Mouse (Mus musculus) liver, embryonic 14.5 days (tissue): ENCODE results near the gene Gabrr2. TPM values are rescaled to one million over a fixed set of nuclear protein-coding genes. Genes with fewer than 3 reads are reported as not detected.

Experiments used
- ATAC-seq: fragments of 200-750 bp; cut with Nextera tagmentation; 2 replicates; pipeline ENCODE4 v1.8.0; 2017; ENCODE audit warnings: moderate number of reproducible peaks, mild to moderate bottlenecking, moderate library complexity; ENCODE audit not compliant: insufficient read depth
- DNase-seq, 3 experiments: peaks; one replicate each; pipeline ENCODE4 v3.0.0-alpha.2; 2012 to 2013; ENCODE audit warnings: low read depth in 3 of 3, low spot score in 3 of 3
- H3K27ac ChIP-seq: fragments of 300-500 bp; sonication (generic); 2 replicates; pipeline ENCODE4 v1.5.1; 2014; ENCODE audit warnings: moderate library complexity, mild to moderate bottlenecking, control low read depth, inconsistent platforms
- H3K27me3 ChIP-seq: fragments of 300-500 bp; sonication (generic); 2 replicates; pipeline ENCODE4 v1.6.1; 2014; ENCODE audit warnings: mild to moderate bottlenecking, low read length, moderate library complexity; ENCODE audit not compliant: control insufficient read depth, insufficient read depth
- H3K36me3 ChIP-seq: fragments of 300-500 bp; sonication (generic); replicated peaks from 2 replicates; pipeline ENCODE4 v1.6.1; 2014; ENCODE audit warnings: low read depth; ENCODE audit not compliant: control insufficient read depth, insufficient read depth
- H3K4me1 ChIP-seq, 2 experiments: fragments of 200-500 bp in 1 of 2; fragments of 300-500 bp in 1 of 2; sonication (generic) in 1 of 2; replicated peaks; 2 replicates each; pipeline ENCODE4 v1.6.1; 2012 to 2014; ENCODE audit warnings: antibody characterized with exemption in 1 of 2, inconsistent platforms in 1 of 2, low read length in 1 of 2; ENCODE audit not compliant: control insufficient read depth in 2 of 2, insufficient read depth in 2 of 2
- H3K4me2 ChIP-seq: fragments of 300-500 bp; sonication (generic); 2 replicates; pipeline ENCODE4 v1.6.1; 2014; ENCODE audit warnings: low read depth, mild to moderate bottlenecking, control low read depth, moderate library complexity
- H3K4me3 ChIP-seq, 2 experiments: fragments of 200-500 bp in 1 of 2; fragments of 300-500 bp in 1 of 2; sonication (generic) in 1 of 2; 2 replicates each; pipeline ENCODE4 v1.5.1; 2012 to 2014; ENCODE audit warnings: low read depth in 2 of 2, low read length in 2 of 2, mild to moderate bottlenecking in 2 of 2, control low read depth in 1 of 2, inconsistent platforms in 1 of 2, moderate library complexity in 1 of 2; ENCODE audit not compliant: insufficient read depth in 1 of 2
- H3K9ac ChIP-seq: fragments of 300-500 bp; sonication (generic); replicated peaks from 2 replicates; pipeline ENCODE4 v1.6.1; 2014; ENCODE audit warnings: mild to moderate bottlenecking, control low read depth, moderate library complexity
- H3K9me3 ChIP-seq: fragments of 300-500 bp; sonication (generic); 2 replicates; pipeline ENCODE4 v1.6.1; 2016; ENCODE audit warnings: low read length, mixed read lengths; ENCODE audit not compliant: control insufficient read depth
- CTCF ChIP-seq: IDR thresholded peaks from 2 replicates; pipeline ENCODE4 v1.5.1; 2016; ENCODE audit warnings: antibody characterized with exemption, low read depth, control low read depth
- EP300 ChIP-seq: IDR thresholded peaks from 2 replicates; pipeline ENCODE4 v1.6.1; 2016; ENCODE audit warnings: antibody characterized with exemption, low read depth
- WGBS: fragments of 180-500 bp; shearing (Covaris S2); extraction: QIAGEN DNeasy Blood & Tissue Kit; methylation state at CpG from one replicate; pipeline ENCODE4 v1.1.7; 2014; ENCODE audit not compliant: insufficient replicate concordance; 5-methylcytosine and 5-hydroxymethylcytosine counted together
- polyA plus RNA-seq, 2 experiments: library from polyadenylated mRNA; depleted of rRNA in 1 of 2; stranded (reverse) in 1 of 2; unstranded in 1 of 2; fragments of >200 nt; fragmentation: Nextera tagmentation in 1 of 2; extraction: Ambion mirVana in 1 of 2; gene quantifications; 2 replicates each; pipeline versions ENCODE4 v1.2.1 to v1.2.3; 2012 to 2014

Gene Gabrr2
- polyA plus RNA-seq, 2 experiments, result 0.06 TPM; not detected in 1

DNA sequence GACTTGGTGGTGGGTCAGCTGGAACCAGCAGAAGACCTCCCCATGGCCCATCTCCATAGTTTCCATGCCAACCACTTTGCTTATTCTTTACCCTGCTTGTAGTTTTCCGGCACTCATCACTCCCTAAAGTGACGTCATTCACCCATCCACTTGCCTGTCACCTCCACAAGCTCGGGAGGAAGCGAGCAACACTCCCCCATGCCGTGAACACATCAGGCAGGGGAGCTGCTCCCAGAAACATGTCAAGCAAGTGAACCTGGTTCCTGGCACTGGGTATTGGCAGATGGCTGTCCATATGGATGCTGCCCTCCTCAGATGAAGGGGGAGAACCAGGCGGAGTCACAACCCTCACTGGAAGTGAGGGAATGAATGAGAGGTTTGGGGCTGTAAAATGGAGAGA lies 6.1 kb downstream of the Gabrr2 start:
- Histone ChIP-seq H3K9ac (no peak overlapping the region), H3K4me1 (peaks cover 8 to 14% of the 10 kb centered on the region in 2 experiments), H3K4me2 (no peak overlapping the region), H3K27ac (no peak overlapping the region), H3K4me3 (no peak overlapping the region), H3K27me3 (no peaks in the 10 kb centered on the region), H3K36me3 (no peaks in the 10 kb centered on the region), H3K9me3 (no peaks in the 10 kb centered on the region)
- 59% methylated on average over 6 of the region's 6 CpGs for WGBS
- ATAC-seq (no peak), DNase-seq (no peak)
- TF ChIP-seq CTCF (no peak), EP300 (no peak)

- DNase-seq, result no peak
- TF ChIP-seq CTCF, result no peak
- H3K27ac ChIP-seq, result no peak overlapping the region
- H3K9me3 ChIP-seq, result no peaks in the 10 kb centered on the region
- no peak for ATAC-seq
- 67% methylated on average over 6 of the region's 6 CpGs for WGBS
- H3K4me2 ChIP-seq, result no peak overlapping the region
- no peaks in the 10 kb centered on the region for H3K27me3 ChIP-seq
- peaks cover 8 to 14% of the 10 kb centered on the region in 2 experiments for H3K4me1 ChIP-seq
- no peak overlapping the region for H3K9ac ChIP-seq
- H3K4me3 ChIP-seq, result no peak overlapping the region
- no peaks in the 10 kb centered on the region for H3K36me3 ChIP-seq
These were observed 7.5 kb downstream of the Gabrr2 start for GRCm38 (mm10) chr4:33070326-33070725.

GRCm38 (mm10) chr4:33071337-33071736 lies 8.5 kb downstream of the Gabrr2 start:
- H3K4me3 ChIP-seq, result no peak overlapping the region
- no peaks in the 10 kb centered on the region for H3K27me3 ChIP-seq
- H3K9ac ChIP-seq, result no peak overlapping the region
- TF ChIP-seq CTCF (no peak), EP300 (no peak)
- H3K27ac ChIP-seq, result no peak overlapping the region
- no peak for ATAC-seq
- no peak for DNase-seq
- peaks cover 8 to 14% of the 10 kb centered on the region in 2 experiments for H3K4me1 ChIP-seq
- H3K4me2 ChIP-seq, result no peak overlapping the region
- no peaks in the 10 kb centered on the region for H3K9me3 ChIP-seq
- 72% methylated on average over 6 of the region's 6 CpGs for WGBS
- no peaks in the 10 kb centered on the region for H3K36me3 ChIP-seq

GRCm38 (mm10) chr4:33072526-33073161 lies 9.8 kb downstream of the Gabrr2 start:
- 0 out of 2 replicates have a peak, but pooled peaks have one; percentile 39 for ATAC-seq
- DNase-seq, result peak in 2 of 3 experiments; percentile 17 to 28
- Histone ChIP-seq H3K36me3 (no peaks in the 10 kb centered on the region), H3K9ac (no peak overlapping the region), H3K9me3 (no peaks in the 10 kb centered on the region), H3K27ac (no peak overlapping the region), H3K4me1 (peaks cover 8 to 14% of the 10 kb centered on the region in 2 experiments), H3K4me3 (no peak overlapping the region), H3K4me2 (peak overlapping the region; percentile 40), H3K27me3 (no peaks in the 10 kb centered on the region)
- TF ChIP-seq CTCF (no peak), EP300 (no peak)
- WGBS, result 11% methylated on average over 11 of the region's 11 CpGs

DNA sequence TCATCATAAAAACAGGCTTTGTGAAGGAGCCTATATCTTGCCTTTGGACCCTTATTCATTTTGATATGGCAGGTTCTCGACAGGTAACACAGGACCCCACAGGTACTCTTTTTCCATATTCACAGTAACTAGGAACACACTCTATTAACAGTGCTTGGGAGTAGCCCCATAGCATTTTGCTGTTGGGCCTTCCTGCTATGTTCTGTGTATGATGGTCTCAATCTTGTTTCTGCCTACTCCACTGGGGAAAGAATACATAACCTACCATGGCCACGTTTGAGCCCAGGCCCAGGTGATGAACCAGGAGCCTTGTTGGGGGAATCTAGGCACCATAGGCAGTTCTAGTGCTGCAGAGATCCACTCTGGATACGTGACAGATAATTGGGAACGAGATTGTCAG lies 11.6 kb downstream of the Gabrr2 start:
- ATAC-seq, result no peak
- TF ChIP-seq EP300 (no peak), CTCF (no peak)
- no peak for DNase-seq
- peaks cover 8 to 14% of the 10 kb centered on the region in 2 experiments for H3K4me1 ChIP-seq
- no peaks in the 10 kb centered on the region for H3K36me3 ChIP-seq
- no peak overlapping the region for H3K9ac ChIP-seq
- no peak overlapping the region for H3K27ac ChIP-seq
- no peak overlapping the region for H3K4me3 ChIP-seq
- no peaks in the 10 kb centered on the region for H3K9me3 ChIP-seq
- H3K4me2 ChIP-seq, result no peak overlapping the region
- 59% methylated on average over 4 of the region's 4 CpGs for WGBS
- no peaks in the 10 kb centered on the region for H3K27me3 ChIP-seq
